Mouse (Mus musculus) G1E (cell line): ENCODE data around the gene Stxbp6.

Experiments used
- CTCF ChIP-seq: IDR thresholded peaks from 2 replicates; pipeline ENCODE4 v1.5.1; 2012; ENCODE audit warnings: low read depth, low read length, inconsistent platforms, mixed read lengths
- GATA1 ChIP-seq: IDR thresholded peaks from 2 replicates; pipeline ENCODE4 v1.6.1; 2012; ENCODE audit warnings: borderline replicate concordance, low read length, inconsistent platforms, mixed read lengths
- POLR2AphosphoS5 ChIP-seq: IDR thresholded peaks from 2 replicates; pipeline ENCODE4 v1.6.1; 2012; ENCODE audit warnings: low read depth, low read length, inconsistent platforms; ENCODE audit not compliant: insufficient replicate concordance
- TAL1 ChIP-seq: conservative IDR thresholded peaks from 2 replicates; pipeline ENCODE4 v1.6.1; 2012; ENCODE audit warnings: low read depth, low read length, inconsistent platforms, mixed read lengths

DNA sequence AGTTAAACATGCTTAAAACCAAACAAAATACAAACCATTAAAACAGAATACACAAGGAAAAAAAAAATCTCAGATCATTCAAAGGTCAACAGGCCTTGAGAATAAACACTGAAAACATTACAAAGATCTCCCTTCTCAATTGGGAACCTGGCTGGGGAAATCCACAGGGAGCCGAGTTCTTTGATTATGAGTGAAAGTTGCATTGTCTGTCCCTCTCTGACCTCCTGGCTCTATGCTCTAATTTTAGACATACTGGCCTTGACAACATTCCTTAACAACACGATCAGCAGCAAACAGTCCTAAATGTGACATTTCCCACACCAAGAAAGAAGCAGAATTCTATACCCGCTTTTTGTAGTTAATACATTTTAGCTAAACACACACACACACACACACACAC is 187.7 kb downstream of the Stxbp6 start:
- no peak for TF ChIP-seq CTCF
- no peak for TF ChIP-seq GATA1
- no peak for TF ChIP-seq TAL1
- TF ChIP-seq POLR2AphosphoS5, result no peak
